Mouse (Mus musculus) hindbrain, postnatal 0 days (tissue): Measurements from ENCODE around the gene Lyve1. TPM values are rescaled to one million over a fixed set of nuclear protein-coding genes. Genes with fewer than 3 reads are reported as not detected.

Source experiments
- ATAC-seq: fragments of 200-750 bp; cut with Nextera tagmentation; 2 replicates; pipeline ENCODE4 v1.8.0; 2017; ENCODE audit warnings: mild to moderate bottlenecking, moderate TSS enrichment, moderate library complexity
- DNase-seq: peaks from one replicate; pipeline ENCODE4 v3.0.0-alpha.2; 2015; ENCODE audit warnings: low spot score
- H3K27ac ChIP-seq: fragments of 300-500 bp; sonication (generic); 2 replicates; pipeline ENCODE4 v1.5.1; 2014; ENCODE audit warnings: mild to moderate bottlenecking
- H3K27me3 ChIP-seq: fragments of 300-500 bp; sonication (generic); 2 replicates; pipeline ENCODE4 v1.6.1; 2014; ENCODE audit warnings: low read length, mixed read lengths; ENCODE audit not compliant: insufficient read depth
- H3K36me3 ChIP-seq: fragments of 300-500 bp; sonication (generic); 2 replicates; pipeline ENCODE4 v1.6.1; 2014; ENCODE audit warnings: low read length, mixed read lengths; ENCODE audit not compliant: insufficient read depth
- H3K4me1 ChIP-seq: fragments of 300-500 bp; sonication (generic); 2 replicates; pipeline ENCODE4 v1.6.1; 2014; ENCODE audit warnings: antibody characterized with exemption, low read length, mixed read lengths; ENCODE audit not compliant: insufficient read depth
- H3K4me2 ChIP-seq: fragments of 300-500 bp; sonication (generic); 2 replicates; pipeline ENCODE4 v1.6.1; 2014; ENCODE audit warnings: low read depth, mild to moderate bottlenecking, low read length, moderate library complexity, mixed read lengths
- H3K4me3 ChIP-seq: fragments of 300-500 bp; sonication (generic); 2 replicates; pipeline ENCODE4 v1.5.1; 2014; ENCODE audit warnings: low read length
- H3K9ac ChIP-seq: fragments of 300-500 bp; sonication (generic); replicated peaks from 2 replicates; pipeline ENCODE4 v1.6.1; 2014; ENCODE audit warnings: mild to moderate bottlenecking, low read length, moderate library complexity, mixed read lengths
- H3K9me3 ChIP-seq: fragments of 300-500 bp; sonication (generic); 2 replicates; pipeline ENCODE4 v1.6.1; 2016; ENCODE audit warnings: low read length, mixed read lengths
- CTCF ChIP-seq: IDR thresholded peaks from 2 replicates; pipeline ENCODE4 v1.5.1; 2016; ENCODE audit warnings: antibody characterized with exemption, control low read depth, low read depth
- WGBS: fragments of 180-500 bp; shearing (Covaris S2); extraction: QIAGEN DNeasy Blood & Tissue Kit; methylation state at CpG from one replicate; pipeline ENCODE4 v1.1.7; 2014; 5-methylcytosine and 5-hydroxymethylcytosine counted together
- polyA plus RNA-seq: library from polyadenylated mRNA; unstranded; fragments of >200 nt; fragmentation: Nextera tagmentation; extraction: Ambion mirVana; gene quantifications from 2 replicates; pipeline ENCODE4 v1.2.1, GENCODE M21; 2015
- total RNA-seq: library from RNA; depleted of rRNA; stranded (reverse); fragments of >200 nt; gene quantifications from 2 replicates; pipeline ENCODE4 v1.2.3, GENCODE M21; 2014

The Lyve1 gene
- total and polyA plus RNA-seq, 2 experiments from 2014 or later: 6.3 to 9.7 TPM

GRCm38 (mm10) chr7:110894673-110895072 is 31.6 kb upstream of the Lyve1 start:
- Histone ChIP-seq H3K9me3 (no peaks in the 10 kb centered on the region), H3K4me3 (no peak overlapping the region), H3K36me3 (no peaks in the 10 kb centered on the region), H3K9ac (no peak overlapping the region), H3K27me3 (no peaks in the 10 kb centered on the region), H3K4me1 (no peaks in the 10 kb centered on the region), H3K4me2 (no peak overlapping the region), H3K27ac (no peak overlapping the region)
- DNase-seq (no peak), ATAC-seq (no peak)
- TF ChIP-seq CTCF: no peak
- 81% methylated on average over 9 of the region's 9 CpGs for WGBS

DNA sequence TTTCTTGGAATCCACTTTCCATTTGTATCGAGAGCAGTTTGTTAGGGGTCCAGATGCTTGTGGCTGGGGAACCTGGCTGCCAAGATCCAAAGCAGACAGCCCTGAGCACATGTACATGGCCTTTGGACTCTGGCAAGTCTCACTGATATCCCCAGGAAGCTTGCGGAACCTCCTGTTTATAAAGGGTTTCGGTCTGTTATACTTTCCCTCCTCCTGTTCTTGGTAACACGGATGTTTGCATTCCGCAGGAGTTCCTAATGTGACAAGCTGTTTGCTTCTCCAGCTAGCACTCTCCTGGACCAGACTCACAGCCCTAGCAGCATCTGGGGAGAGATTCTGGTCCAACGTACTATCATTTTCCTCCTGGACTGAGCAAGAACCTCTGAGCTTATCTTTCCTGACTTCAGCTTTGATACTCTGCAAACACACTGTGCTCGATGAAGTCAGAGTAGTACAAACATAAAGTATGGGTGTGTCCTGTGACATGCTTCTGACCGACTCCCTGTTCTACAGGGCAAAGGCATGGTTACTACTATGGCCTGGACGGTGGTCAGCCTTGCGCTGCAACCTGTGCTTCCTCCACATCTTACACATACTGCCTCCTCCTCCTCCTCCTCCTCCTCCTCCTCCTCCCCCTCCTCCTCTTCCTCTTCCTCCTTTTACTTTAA is 31.0 kb upstream of the Lyve1 start:
- 82% methylated on average over 10 of the region's 10 CpGs for WGBS
- H3K27ac ChIP-seq: no peak overlapping the region
- H3K4me2 ChIP-seq: no peak overlapping the region
- no peaks in the 10 kb centered on the region for H3K36me3 ChIP-seq
- no peaks in the 10 kb centered on the region for H3K4me1 ChIP-seq
- H3K27me3 ChIP-seq: no peaks in the 10 kb centered on the region
- no peaks in the 10 kb centered on the region for H3K9me3 ChIP-seq
- TF ChIP-seq CTCF: no peak
- DNase-seq: peak; percentile 4
- H3K4me3 ChIP-seq: no peak overlapping the region
- H3K9ac ChIP-seq: no peak overlapping the region
- no peak for ATAC-seq

DNA sequence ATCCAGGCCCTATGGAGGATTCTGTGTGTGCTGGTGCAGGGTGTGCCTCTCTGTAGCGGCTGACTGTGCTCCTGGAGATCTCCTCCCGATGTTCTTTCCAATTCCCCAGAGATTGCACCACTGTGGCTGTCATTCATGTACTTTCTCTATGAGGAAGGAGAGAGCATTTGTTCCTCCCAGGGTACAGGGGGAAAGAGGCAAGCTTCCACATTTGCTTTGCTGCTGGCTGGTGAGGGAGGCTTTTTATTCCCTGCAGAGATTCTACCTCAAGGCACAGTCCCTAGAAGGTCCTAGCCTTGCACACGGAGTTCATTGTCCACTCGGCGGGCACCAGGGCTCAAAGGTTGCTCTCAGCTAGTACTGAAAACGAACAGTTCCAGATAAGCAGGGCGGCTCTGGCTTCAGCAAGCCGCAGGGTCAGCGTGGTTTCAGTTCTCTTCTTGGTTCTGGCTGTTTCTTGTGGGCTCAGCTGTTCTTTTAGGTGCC is 28.5 kb upstream of the Lyve1 start:
- no peaks in the 10 kb centered on the region for H3K9me3 ChIP-seq
- no peak overlapping the region for H3K9ac ChIP-seq
- no peak for DNase-seq
- WGBS: 76% methylated on average over 9 of the region's 9 CpGs
- no peak for ATAC-seq
- H3K36me3 ChIP-seq: no peaks in the 10 kb centered on the region
- no peaks in the 10 kb centered on the region for H3K27me3 ChIP-seq
- no peak for TF ChIP-seq CTCF
- no peaks in the 10 kb centered on the region for H3K4me1 ChIP-seq
- H3K4me2 ChIP-seq: no peak overlapping the region
- H3K27ac ChIP-seq: no peak overlapping the region
- H3K4me3 ChIP-seq: no peak overlapping the region

GRCm38 (mm10) chr7:110881746-110882333 is 18.8 kb upstream of the Lyve1 start:
- TF ChIP-seq CTCF: no peak

DNA sequence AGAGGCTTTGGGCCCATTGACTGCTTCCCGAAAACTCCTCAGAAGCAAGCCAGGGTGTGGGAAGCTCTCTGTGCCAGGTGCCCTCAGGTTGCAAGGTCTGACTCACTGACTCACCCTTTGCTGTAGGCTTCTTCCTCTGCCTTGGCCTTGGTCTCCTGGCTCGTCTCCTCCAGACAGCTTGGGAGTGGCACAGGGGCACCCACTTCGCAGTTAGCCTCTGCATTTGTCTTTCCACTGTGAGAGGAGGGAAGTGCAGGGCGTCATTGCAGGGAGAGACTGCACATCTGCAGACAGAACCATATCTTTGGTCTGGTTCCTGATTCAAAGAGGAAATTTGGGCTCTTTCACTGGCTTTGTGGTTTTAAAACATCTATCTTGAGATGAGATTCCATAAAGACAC is 15.0 kb upstream of the Lyve1 start:
- H3K27ac ChIP-seq: no peak overlapping the region

More at GRCm38 (mm10) chr7:110881746-110882333, 18.8 kb upstream of the Lyve1 start:
- no peaks in the 10 kb centered on the region for H3K36me3 ChIP-seq
- no peaks in the 10 kb centered on the region for H3K9me3 ChIP-seq
- H3K9ac ChIP-seq: no peak overlapping the region
- H3K4me3 ChIP-seq: no peak overlapping the region
- H3K27ac ChIP-seq: no peak overlapping the region
- no peaks in the 10 kb centered on the region for H3K4me1 ChIP-seq
- no peaks in the 10 kb centered on the region for H3K27me3 ChIP-seq
- WGBS: 79% methylated on average over 2 of the region's 2 CpGs
- DNase-seq (no peak), ATAC-seq (no peak)
- H3K4me2 ChIP-seq: no peak overlapping the region

GRCm38 (mm10) chr7:110876965-110877364 is 13.9 kb upstream of the Lyve1 start:
- Histone ChIP-seq H3K4me3 (no peak overlapping the region), H3K27me3 (no peaks in the 10 kb centered on the region), H3K4me2 (no peak overlapping the region), H3K9me3 (no peaks in the 10 kb centered on the region), H3K27ac (no peak overlapping the region), H3K36me3 (no peaks in the 10 kb centered on the region), H3K4me1 (no peaks in the 10 kb centered on the region), H3K9ac (no peak overlapping the region)
- DNase-seq (no peak), ATAC-seq (no peak)
- TF ChIP-seq CTCF: no peak
- WGBS: 91% methylated on average over 4 of the region's 4 CpGs

More for the DNA sequence above, 15.0 kb upstream of the Lyve1 start:
- H3K27me3 ChIP-seq: no peaks in the 10 kb centered on the region
- WGBS: 88% methylated on average over 4 of the region's 4 CpGs
- no peaks in the 10 kb centered on the region for H3K9me3 ChIP-seq
- no peaks in the 10 kb centered on the region for H3K4me1 ChIP-seq
- H3K36me3 ChIP-seq: no peaks in the 10 kb centered on the region
- H3K4me2 ChIP-seq: no peak overlapping the region
- TF ChIP-seq CTCF: no peak
- DNase-seq: no peak
- no peak overlapping the region for H3K4me3 ChIP-seq
- ATAC-seq: no peak
- no peak overlapping the region for H3K9ac ChIP-seq

- no peak overlapping the region for H3K9ac ChIP-seq
- no peak overlapping the region for H3K27ac ChIP-seq
- TF ChIP-seq CTCF: no peak
- no peaks in the 10 kb centered on the region for H3K27me3 ChIP-seq
- WGBS: 77% methylated on average over 5 of the region's 5 CpGs
- H3K9me3 ChIP-seq: no peaks in the 10 kb centered on the region
- DNase-seq (no peak), ATAC-seq (no peak)
- H3K4me2 ChIP-seq: no peak overlapping the region
- H3K4me1 ChIP-seq: no peaks in the 10 kb centered on the region
- H3K36me3 ChIP-seq: no peaks in the 10 kb centered on the region
- no peak overlapping the region for H3K4me3 ChIP-seq
Observed at GRCm38 (mm10) chr7:110868807-110869206, 5.8 kb upstream of the Lyve1 start.
